ENCODE assay signal across 13 mouse cellular contexts in genomic region chr14:122755559-122755958, GRCm38 (mm10).
A peak's percentile ranks its signal among the peaks of the same experiment; 100 is the strongest.
DNase-seq lines count a peak whose midpoint lies in the region; ATAC-seq lines count a peak whose summit lies in the region.
"Had no signal": no experiment of that assay in that cellular context is flagged by ENCODE, and none has a peak within 500 bp of the region (broad histone marks: within the 10 kb centered on the region; RNA-seq: fewer than 3 reads in every experiment).

No protein-coding gene starts in this region.

- no peak for ATAC-seq in forebrain, embryonic 11.5 days (replicated peaks; ENCODE audit: low FRiP score)
- no peak; the same call in 1 of the 2 replicates for ATAC-seq in forebrain, embryonic 13.5 days

- no peak overlapping the region for H3K9ac ChIP-seq in forebrain, embryonic 11.5 days (ENCODE audit: low read length)
- H3K9ac ChIP-seq in forebrain, embryonic 13.5 days, result no peak overlapping the region
- H3K9ac ChIP-seq: liver, embryonic 13.5 days had no signal

- H3K4me1 ChIP-seq in forebrain, embryonic 11.5 days (replicated peaks; ENCODE audit: control insufficient read depth, insufficient read depth, low read length), result 0 out of 2 replicates have a peak, but pooled peaks cover 2% of the 10 kb centered on the region
- H3K4me1 ChIP-seq in forebrain, embryonic 13.5 days, result peaks cover 15% of the 10 kb centered on the region
- peaks cover 19% of the 10 kb centered on the region for H3K4me1 ChIP-seq in embryonic facial prominence, embryonic 10.5 days
- H3K4me1 ChIP-seq: liver, embryonic 13.5 days had no signal

- no peaks in the 10 kb centered on the region for H3K9me3 ChIP-seq in forebrain, embryonic 11.5 days (ENCODE audit: control insufficient read depth, low read length)
- no peaks in the 10 kb centered on the region; the same call in 1 of the 2 replicates for H3K9me3 ChIP-seq in forebrain, embryonic 13.5 days (replicated peaks)
- H3K9me3 ChIP-seq in embryonic facial prominence, embryonic 10.5 days, result no peaks in the 10 kb centered on the region
- H3K9me3 ChIP-seq: liver, embryonic 13.5 days had no signal

- H3K4me3 ChIP-seq in forebrain, embryonic 11.5 days (ENCODE audit: low read depth, low read length), result no peak overlapping the region
- H3K4me3 ChIP-seq in forebrain, embryonic 13.5 days, result no peak overlapping the region
- no peak overlapping the region for H3K4me3 ChIP-seq in embryonic facial prominence, embryonic 10.5 days
- H3K4me3 ChIP-seq: liver, embryonic 13.5 days had no signal

- H3K27me3 ChIP-seq in forebrain, embryonic 11.5 days (ENCODE audit: control insufficient read depth, insufficient read depth, low read length), result no peaks in the 10 kb centered on the region
- no peaks in the 10 kb centered on the region for H3K27me3 ChIP-seq in forebrain, embryonic 13.5 days
- no peaks in the 10 kb centered on the region for H3K27me3 ChIP-seq in embryonic facial prominence, embryonic 10.5 days (replicated peaks; ENCODE audit: low read depth, poor library complexity, severe bottlenecking)
- H3K27me3 ChIP-seq: liver, embryonic 13.5 days had no signal

- no peak overlapping the region for H3K27ac ChIP-seq in forebrain, embryonic 11.5 days (ENCODE audit: low read depth, low read length)
- H3K27ac ChIP-seq in forebrain, embryonic 13.5 days, result no peak overlapping the region
- H3K27ac ChIP-seq in embryonic facial prominence, embryonic 10.5 days (replicated peaks), result no peak overlapping the region
- H3K27ac ChIP-seq: liver, embryonic 13.5 days had no signal

- peak; percentile 61 for DNase-seq in forebrain, embryonic 11.5 days (ENCODE audit: low spot score)
- peak; percentile 16 for DNase-seq in lung, postnatal 10 days
- no peak for DNase-seq in lung, postnatal 14 days
- peak; percentile 55 for DNase-seq in embryonic facial prominence, embryonic 10.5 days (ENCODE audit: low spot score)
- DNase-seq in lung, postnatal 4 days, result peak; percentile 8 to 28
- DNase-seq in spleen, postnatal 36 days (ENCODE audit: low spot score in 2 of 2), result no peak
- DNase-seq in spleen, adult 12 weeks (ENCODE audit: low spot score), result no peak
- DNase-seq: cerebellum, adult 8-10 months; gastrocnemius, postnatal 25 days; kidney, postnatal 25 days; liver, embryonic 13.5 days; thymus, adult 2 months had no signal

- no peaks in the 10 kb centered on the region for H3K36me3 ChIP-seq in forebrain, embryonic 11.5 days (ENCODE audit: control insufficient read depth, insufficient read depth, low read length)
- no peaks in the 10 kb centered on the region for H3K36me3 ChIP-seq in forebrain, embryonic 13.5 days (ENCODE audit: poor library complexity, severe bottlenecking)
- no peaks in the 10 kb centered on the region for H3K36me3 ChIP-seq in embryonic facial prominence, embryonic 10.5 days (replicated peaks)
- H3K36me3 ChIP-seq: liver, embryonic 13.5 days had no signal

- no peak overlapping the region for H3K4me2 ChIP-seq in forebrain, embryonic 11.5 days (ENCODE audit: low read depth, low read length, severe bottlenecking)
- no peak overlapping the region for H3K4me2 ChIP-seq in forebrain, embryonic 13.5 days
- H3K4me2 ChIP-seq: liver, embryonic 13.5 days had no signal

- WGBS in forebrain, embryonic 11.5 days, result 63% methylated on average over 13 of the region's 13 CpGs
- WGBS in forebrain, embryonic 13.5 days, result 63% methylated on average over 13 of the region's 13 CpGs
- 52% methylated on average over 13 of the region's 13 CpGs for WGBS in embryonic facial prominence, embryonic 10.5 days

Comparison
In these comparisons a context has a peak if more than half of its experiments do, and no peak if none do; other contexts are left out.
1. DNase-seq: peak in forebrain, embryonic 11.5 days (single experiment), lung, postnatal 10 days (single experiment), embryonic facial prominence, embryonic 10.5 days (single experiment) and lung, postnatal 4 days (2 of 2); none in lung, postnatal 14 days (single experiment), spleen, postnatal 36 days (0 of 2) and spleen, adult 12 weeks (single experiment).